Mouse (Mus musculus) kidney, postnatal 0 days (tissue): Measurements from ENCODE around the gene Tex33. TPM values are rescaled to one million over a fixed set of nuclear protein-coding genes. Genes with fewer than 3 reads are reported as not detected.

Source experiments
- ATAC-seq: fragments of 200-750 bp; cut with Nextera tagmentation; replicated peaks from 2 replicates; pipeline ENCODE4 v1.8.0; 2017; ENCODE audit warnings: low read depth, moderate number of reproducible peaks, moderate TSS enrichment, moderate library complexity; ENCODE audit not compliant: low FRiP score
- DNase-seq: peaks from one replicate; pipeline ENCODE4 v3.0.0-alpha.2; 2016; ENCODE audit warnings: low spot score
- H3K27ac ChIP-seq: fragments of 300-500 bp; sonication (generic); 2 replicates; pipeline ENCODE4 v1.5.1; 2014; ENCODE audit warnings: mild to moderate bottlenecking
- H3K27me3 ChIP-seq: fragments of 300-500 bp; sonication (generic); 2 replicates; pipeline ENCODE4 v1.6.1; 2014; ENCODE audit warnings: low read length, mixed read lengths; ENCODE audit not compliant: insufficient read depth
- H3K36me3 ChIP-seq: fragments of 300-500 bp; sonication (generic); 2 replicates; pipeline ENCODE4 v1.6.1; 2014; ENCODE audit warnings: low read length, mixed read lengths; ENCODE audit not compliant: insufficient read depth
- H3K4me1 ChIP-seq: fragments of 300-500 bp; sonication (generic); replicated peaks from 2 replicates; pipeline ENCODE4 v1.6.1; 2014; ENCODE audit warnings: antibody characterized with exemption, low read length, mixed read lengths; ENCODE audit not compliant: insufficient read depth
- H3K4me2 ChIP-seq: fragments of 300-500 bp; sonication (generic); 2 replicates; pipeline ENCODE4 v1.6.1; 2014; ENCODE audit warnings: mild to moderate bottlenecking, low read length, moderate library complexity, mixed read lengths
- H3K4me3 ChIP-seq: fragments of 300-500 bp; sonication (generic); replicated peaks from 2 replicates; pipeline ENCODE4 v1.5.1; 2014; ENCODE audit warnings: low read depth, low read length
- H3K9ac ChIP-seq: fragments of 300-500 bp; sonication (generic); 2 replicates; pipeline ENCODE4 v1.6.1; 2014; ENCODE audit warnings: low read depth, low read length
- H3K9me3 ChIP-seq: fragments of 300-500 bp; sonication (generic); replicated peaks from 2 replicates; pipeline ENCODE4 v1.6.1; 2016; ENCODE audit warnings: low read length, inconsistent platforms, mixed read lengths
- CTCF ChIP-seq: IDR thresholded peaks from 2 replicates; pipeline ENCODE4 v1.5.1; 2016; ENCODE audit warnings: antibody characterized with exemption, low read depth, mild to moderate bottlenecking, moderate library complexity
- WGBS: fragments of 180-500 bp; shearing (Covaris S2); extraction: QIAGEN DNeasy Blood & Tissue Kit; methylation state at CpG from one replicate; pipeline ENCODE4 v1.1.7; 2014; 5-methylcytosine and 5-hydroxymethylcytosine counted together
- polyA plus RNA-seq: library from polyadenylated mRNA; unstranded; fragments of >200 nt; fragmentation: Nextera tagmentation; extraction: Ambion mirVana; gene quantifications from 2 replicates; pipeline ENCODE4 v1.2.1, GENCODE M21; 2015

The Tex33 gene
- polyA plus RNA-seq, 1 experiment from 2014 or later: not detected

- no peak overlapping the region for H3K9ac ChIP-seq
- H3K27ac ChIP-seq: peak overlapping the region; percentile 76; the same call in 1 of the 2 replicates
- H3K27me3 ChIP-seq: no peaks in the 10 kb centered on the region
- ATAC-seq (no peak), DNase-seq (no peak)
- no peak for TF ChIP-seq CTCF
- WGBS: 88% methylated on average over 10 of the region's 10 CpGs
- H3K4me1 ChIP-seq: peaks cover 17% of the 10 kb centered on the region
- no peak overlapping the region for H3K4me2 ChIP-seq
- no peak overlapping the region for H3K4me3 ChIP-seq
- H3K9me3 ChIP-seq: no peaks in the 10 kb centered on the region
- peaks cover 14% of the 10 kb centered on the region; the same call in 1 of the 2 replicates for H3K36me3 ChIP-seq
Measured at GRCm38 (mm10) chr15:78430874-78431273, 35.2 kb upstream of the Tex33 start.

GRCm38 (mm10) chr15:78429871-78430622, 34.3 kb upstream of the Tex33 start:
- Histone ChIP-seq H3K36me3 (peaks cover 9% of the 10 kb centered on the region; the same call in 1 of the 2 replicates), H3K4me2 (peak overlapping the region; percentile 84), H3K27me3 (no peaks in the 10 kb centered on the region), H3K27ac (peak overlapping the region; percentile 76), H3K4me1 (peaks cover 17% of the 10 kb centered on the region), H3K4me3 (peak overlapping the region; percentile 67), H3K9me3 (no peaks in the 10 kb centered on the region), H3K9ac (no peak overlapping the region)
- ATAC-seq (no peak), DNase-seq (peak; percentile 44)
- no peak for TF ChIP-seq CTCF
- 58% methylated on average over 13 of the region's 13 CpGs for WGBS

- WGBS: 3% methylated on average over 3 of the region's 3 CpGs
- H3K27me3 ChIP-seq: no peaks in the 10 kb centered on the region
- H3K4me2 ChIP-seq: peak overlapping the region; percentile 84
- H3K9ac ChIP-seq: peak overlapping the region; percentile 59
- no peak for ATAC-seq
- TF ChIP-seq CTCF: no peak
- peak overlapping the region; percentile 76 for H3K27ac ChIP-seq
- H3K36me3 ChIP-seq: peaks cover 9% of the 10 kb centered on the region; the same call in 1 of the 2 replicates
- DNase-seq: no peak
- no peaks in the 10 kb centered on the region for H3K9me3 ChIP-seq
- H3K4me3 ChIP-seq: peak overlapping the region; percentile 67
- peaks cover 17% of the 10 kb centered on the region for H3K4me1 ChIP-seq
Measured at GRCm38 (mm10) chr15:78429139-78429459, 33.4 kb upstream of the Tex33 start.

GRCm38 (mm10) chr15:78428391-78429138, 32.9 kb upstream of the Tex33 start, which contains the start of gene Kctd17:
Kctd17 (plus strand) TSS chr15:78428564.
- ATAC-seq: peak; percentile 47; the same call in 1 of the 2 replicates
- peak within 1 kb of the TSS; percentile 59 for H3K9ac ChIP-seq
- H3K9me3 ChIP-seq: no peaks in the 10 kb centered on the region
- peaks cover 17% of the 10 kb centered on the region for H3K4me1 ChIP-seq
- peak within 1 kb of the TSS; percentile 67 for H3K4me3 ChIP-seq
- under 1% methylated on average over 51 of the region's 52 CpGs for WGBS
- TF ChIP-seq CTCF: no peak
- H3K27ac ChIP-seq: peak within 1 kb of the TSS; percentile 76
- peak within 1 kb of the TSS; percentile 84 for H3K4me2 ChIP-seq
- H3K27me3 ChIP-seq: no peaks in the 10 kb centered on the region
- peak; percentile 89 for DNase-seq
- peaks cover 6% of the 10 kb centered on the region; the same call in 1 of the 2 replicates for H3K36me3 ChIP-seq

- no peak overlapping the region for H3K9ac ChIP-seq
- no peak overlapping the region for H3K4me3 ChIP-seq
- 65% methylated on average over 4 of the region's 4 CpGs for WGBS
- no peak overlapping the region for H3K4me2 ChIP-seq
- ATAC-seq (no peak), DNase-seq (no peak)
- H3K27ac ChIP-seq: no peak overlapping the region
- H3K4me1 ChIP-seq: peaks cover 10% of the 10 kb centered on the region
- peak; percentile 32; the same call in 1 of the 2 replicates for TF ChIP-seq CTCF
- no peaks in the 10 kb centered on the region for H3K36me3 ChIP-seq
- no peaks in the 10 kb centered on the region for H3K9me3 ChIP-seq
- H3K27me3 ChIP-seq: no peaks in the 10 kb centered on the region
Measured at GRCm38 (mm10) chr15:78425230-78425629, 29.5 kb upstream of the Tex33 start.

GRCm38 (mm10) chr15:78424507-78424906, 28.8 kb upstream of the Tex33 start:
- Histone ChIP-seq H3K4me2 (no peak overlapping the region), H3K4me1 (peaks cover 6% of the 10 kb centered on the region), H3K27me3 (no peaks in the 10 kb centered on the region), H3K36me3 (no peaks in the 10 kb centered on the region), H3K27ac (no peak overlapping the region), H3K9me3 (no peaks in the 10 kb centered on the region), H3K9ac (no peak overlapping the region), H3K4me3 (no peak overlapping the region)
- 17% methylated on average over 11 of the region's 11 CpGs for WGBS
- peak; percentile 21; the same call in 1 of the 2 replicates for TF ChIP-seq CTCF
- ATAC-seq (peak; percentile 73), DNase-seq (peak; percentile 51)
